In the genomic region with DNA sequence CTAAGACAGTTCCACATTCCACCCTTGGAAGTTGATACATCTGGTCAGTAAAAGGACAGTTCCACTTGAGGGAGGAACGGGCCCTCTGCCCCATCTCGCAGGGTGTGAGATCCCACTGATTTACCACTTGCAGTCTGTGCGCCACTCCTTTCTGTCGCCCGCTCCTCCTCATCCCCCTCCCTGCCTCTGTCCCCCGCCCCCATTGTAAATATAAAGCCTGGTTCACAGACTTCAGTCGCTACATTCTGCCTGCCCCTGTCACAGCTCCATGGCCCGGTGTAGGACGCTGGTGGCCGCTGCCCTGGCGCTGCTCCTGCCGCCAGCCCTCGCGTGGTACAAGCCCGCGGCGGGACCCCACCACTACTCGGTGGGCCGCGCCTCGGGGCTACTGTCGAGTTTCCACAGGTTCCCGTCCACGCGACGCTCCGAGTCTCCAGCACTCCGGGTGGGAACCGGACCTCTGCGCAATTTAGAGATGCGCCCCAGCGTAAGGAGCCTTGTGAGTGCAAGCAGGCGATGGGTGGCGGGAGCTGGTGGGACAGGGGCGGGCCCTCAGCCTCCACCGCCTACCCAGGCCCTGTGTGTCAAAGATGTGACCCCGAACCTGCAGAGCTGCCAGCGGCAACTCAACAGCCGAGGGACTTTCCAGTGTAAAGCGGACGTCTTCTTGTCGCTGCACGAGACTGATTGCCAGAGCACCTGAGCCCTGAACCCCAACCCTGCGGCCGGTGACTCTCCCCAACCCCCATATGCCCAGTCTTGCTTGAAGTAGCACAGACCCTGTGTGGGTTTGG, we compare ENCODE assay signal across 9 mouse cellular contexts. TPM values are rescaled to one million over a fixed set of nuclear protein-coding genes. Genes with fewer than 3 reads are reported as not detected.
DNase-seq lines count a peak whose midpoint lies in the region; ATAC-seq and TF ChIP-seq lines count a peak whose summit lies in the region.
"Had no signal": no experiment of that assay in that cellular context is flagged by ENCODE, and none has a peak within 500 bp of the region (broad histone marks: within the 10 kb centered on the region; RNA-seq: fewer than 3 reads in every experiment).

TSS of gene Npb (plus strand) at position 237 of the 794 bp plus-strand sequence.

- ATAC-seq in hindbrain, embryonic 12.5 days (ENCODE audit: low FRiP score) = no peak

- H3K36me3 ChIP-seq in heart, embryonic 10.5 days = peaks cover 81% of the 10 kb centered on the region
- H3K36me3 ChIP-seq in E14TG2a.4 (ENCODE audit: insufficient read depth, low read length) = peaks cover 79% of the 10 kb centered on the region
- peaks cover 77% of the 10 kb centered on the region for H3K36me3 ChIP-seq in hindbrain, embryonic 12.5 days
- peaks cover 83% of the 10 kb centered on the region for H3K36me3 ChIP-seq in midbrain, embryonic 10.5 days

- H3K4me1 ChIP-seq in heart, embryonic 10.5 days = peaks cover 25% of the 10 kb centered on the region
- H3K4me1 ChIP-seq in E14TG2a.4 (replicated peaks; ENCODE audit: low read depth, low read length) = peaks cover 73% of the 10 kb centered on the region
- peaks cover 9% of the 10 kb centered on the region for H3K4me1 ChIP-seq in hindbrain, embryonic 12.5 days
- peaks cover 31% of the 10 kb centered on the region for H3K4me1 ChIP-seq in midbrain, embryonic 10.5 days

- DNase-seq in heart, embryonic 10.5 days (ENCODE audit: low spot score) = no peak
- no peak for DNase-seq in heart, adult 8-10 months (ENCODE audit: low spot score)
- no peak for DNase-seq in midbrain, embryonic 10.5 days (ENCODE audit: low spot score)
- DNase-seq in spleen, adult 18-20 months = no peak
- DNase-seq in urinary bladder, adult 18-20 months (ENCODE audit: low spot score in 2 of 2) = no peak
- DNase-seq in layer of hippocampus, postnatal 10 days (ENCODE audit: low spot score in 2 of 2) = no peak

- H3K27ac ChIP-seq in heart, embryonic 10.5 days = peak within 1 kb of the TSS; percentile 82
- H3K27ac ChIP-seq in hindbrain, embryonic 12.5 days = no peak within 1 kb of the TSS
- peak within 1 kb of the TSS; percentile 53; the same call in 1 of the 2 replicates for H3K27ac ChIP-seq in midbrain, embryonic 10.5 days (replicated peaks)

- H3K4me2 ChIP-seq in hindbrain, embryonic 12.5 days (replicated peaks) = peak within 1 kb of the TSS; percentile 48

- 7% methylated on average over 45 of the region's 45 CpGs for WGBS in heart, embryonic 10.5 days
- WGBS in hindbrain, embryonic 12.5 days = 5% methylated on average over 45 of the region's 45 CpGs
- WGBS in midbrain, embryonic 10.5 days = 6% methylated on average over 45 of the region's 45 CpGs

- no peaks in the 10 kb centered on the region for H3K9me3 ChIP-seq in heart, embryonic 10.5 days
- H3K9me3 ChIP-seq in E14TG2a.4 (ENCODE audit: low read length) = no peaks in the 10 kb centered on the region
- no peaks in the 10 kb centered on the region for H3K9me3 ChIP-seq in hindbrain, embryonic 12.5 days (replicated peaks)
- no peaks in the 10 kb centered on the region for H3K9me3 ChIP-seq in midbrain, embryonic 10.5 days (replicated peaks)

- peaks cover 25% of the 10 kb centered on the region for H3K27me3 ChIP-seq in heart, embryonic 10.5 days (ENCODE audit: insufficient read depth, poor library complexity, severe bottlenecking)
- H3K27me3 ChIP-seq in E14TG2a.4 (ENCODE audit: insufficient read depth, low read length) = 0 out of 2 replicates have a peak, but pooled peaks cover 2% of the 10 kb centered on the region
- H3K27me3 ChIP-seq in hindbrain, embryonic 12.5 days = peaks cover 26% of the 10 kb centered on the region
- peaks cover 36% of the 10 kb centered on the region for H3K27me3 ChIP-seq in midbrain, embryonic 10.5 days (ENCODE audit: low read depth, poor library complexity, severe bottlenecking)

- peak within 1 kb of the TSS; percentile 59 for H3K4me3 ChIP-seq in heart, embryonic 10.5 days
- H3K4me3 ChIP-seq in E14TG2a.4 (replicated peaks; ENCODE audit: low read length) = peak within 1 kb of the TSS; percentile 72
- H3K4me3 ChIP-seq in hindbrain, embryonic 12.5 days = peak within 1 kb of the TSS; percentile 13
- peak within 1 kb of the TSS; percentile 47 for H3K4me3 ChIP-seq in midbrain, embryonic 10.5 days

- TF ChIP-seq CTCF in E14TG2a.4 (conservative IDR thresholded peaks at IDR 0.05; ENCODE audit: low read length) = no peak

- peak within 1 kb of the TSS; percentile 43; the same call in 1 of the 2 replicates for H3K9ac ChIP-seq in hindbrain, embryonic 12.5 days

RNA-seq across cellular contexts. Expression of gene Npb, which starts in this region (rescaled TPM):
- polyA plus RNA-seq in heart, embryonic 10.5 days (2016; fragmentation: Nextera tagmentation; extraction: Ambion mirVana) = 4.8 and 7.0 TPM in 2 replicates
- total RNA-seq in heart, adult 8-10 months (2022) = under 1 TPM in 1 of 4 experiments, not detected in 3; 0.73 TPM
- 1.0 and 1.3 TPM in 2 replicates for polyA plus RNA-seq in hindbrain, embryonic 12.5 days (2016; fragmentation: Nextera tagmentation; extraction: Ambion mirVana)
- polyA plus RNA-seq in midbrain, embryonic 10.5 days (2016; fragmentation: Nextera tagmentation; extraction: Ambion mirVana) = 0.65 and 0.66 TPM in 2 replicates
- total RNA-seq in layer of hippocampus, postnatal 10 days (2021) = 1 to 10 TPM; 2.2 to 2.4 TPM
- polyA plus RNA-seq: C2C12 had no signal

Comparison
In these comparisons a context has a peak if more than half of its experiments do, and no peak if none do; other contexts are left out.
1. H3K4me3 ChIP-seq: peak in every context shown above with its lines; median percentile 72 in E14TG2a.4; 59 in heart, embryonic 10.5 days; 47 in midbrain, embryonic 10.5 days; 13 in hindbrain, embryonic 12.5 days.